Mouse (Mus musculus): ENCODE data around the gene Shank1. TPM values are rescaled to one million over a fixed set of nuclear protein-coding genes. Genes with fewer than 3 reads are reported as not detected.

Gene Shank1
- total and polyA plus RNA-seq, 3 experiments, result 0.08 to 0.20 (median 0.11) TPM

DNA sequence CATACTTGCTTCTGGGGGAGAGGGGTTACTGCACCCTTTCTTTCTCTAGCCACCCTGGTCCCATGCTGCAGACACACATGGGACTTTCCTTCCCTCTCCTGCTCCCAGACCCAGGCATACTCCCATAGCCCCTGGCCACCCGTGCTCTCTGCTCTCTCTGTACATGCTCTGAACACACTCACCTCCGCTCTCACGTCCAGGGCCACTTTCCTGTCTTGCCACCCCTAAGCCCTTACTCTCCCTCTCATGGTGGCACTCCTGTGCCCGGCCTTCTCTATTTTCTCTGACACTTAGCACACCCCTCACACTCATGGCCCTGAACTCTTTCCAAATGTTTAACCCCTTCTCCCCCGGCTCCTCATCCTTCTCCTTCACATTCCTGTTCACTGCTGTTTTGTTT, 48.0 kb downstream of the Shank1 start:
- Histone ChIP-seq H3K4me1 (ENCODE audit: insufficient read depth, low read depth, low read length) (peaks cover 39% of the 10 kb centered on the region), H3K36me3 (replicated peaks) (no peaks in the 10 kb centered on the region), H3K4me3 (ENCODE audit: low read depth, low read length) (no peak overlapping the region), H3K27me3 (ENCODE audit: insufficient read depth, low read length) (peaks cover 52% of the 10 kb centered on the region), H3K9me3 (replicated peaks) (no peaks in the 10 kb centered on the region; the same call in 1 of the 2 replicates)
- TF ChIP-seq GATA1 (IDR thresholded peaks at IDR 0.05; ENCODE audit: borderline replicate concordance, low read length) (no peak), POLR2AphosphoS5 (IDR thresholded peaks at IDR 0.05; ENCODE audit: insufficient replicate concordance, low read depth, low read length) (no peak), GATA2 (IDR thresholded peaks at IDR 0.05; ENCODE audit: borderline replicate concordance, low read depth, low read length) (no peak), CTCF (IDR thresholded peaks at IDR 0.05; ENCODE audit: low read depth, low read length) (no peak), TAL1 (conservative IDR thresholded peaks at IDR 0.05; ENCODE audit: low read depth, low read length) (no peak)
- ATAC-seq (ENCODE audit: extremely low read depth, insufficient number of reproducible peaks, low FRiP score, poor library complexity, severe bottlenecking) (no peak), DNase-seq (ENCODE audit: low spot score) (no peak)

- peak overlapping the region; percentile 78; the same call in 1 of the 2 replicates for H3K4me3 ChIP-seq (ENCODE audit: low read depth, low read length)
- H3K36me3 ChIP-seq (replicated peaks), result no peaks in the 10 kb centered on the region
- peaks cover 39% of the 10 kb centered on the region for H3K4me1 ChIP-seq (ENCODE audit: insufficient read depth, low read depth, low read length)
- H3K27me3 ChIP-seq (ENCODE audit: insufficient read depth, low read length), result peaks cover 55% of the 10 kb centered on the region
- TF ChIP-seq CTCF (IDR thresholded peaks at IDR 0.05; ENCODE audit: low read depth, low read length), result no peak
- no peak for TF ChIP-seq TAL1 (conservative IDR thresholded peaks at IDR 0.05; ENCODE audit: low read depth, low read length)
- TF ChIP-seq POLR2AphosphoS5 (IDR thresholded peaks at IDR 0.05; ENCODE audit: insufficient replicate concordance, low read depth, low read length), result no peak
- TF ChIP-seq GATA2 (IDR thresholded peaks at IDR 0.05; ENCODE audit: borderline replicate concordance, low read depth, low read length), result no peak
- no peak for TF ChIP-seq GATA1 (IDR thresholded peaks at IDR 0.05; ENCODE audit: borderline replicate concordance, low read length)
- no peak for DNase-seq (ENCODE audit: low spot score)
- no peak for ATAC-seq (ENCODE audit: extremely low read depth, insufficient number of reproducible peaks, low FRiP score, poor library complexity, severe bottlenecking)
- H3K9me3 ChIP-seq (replicated peaks), result no peaks in the 10 kb centered on the region
Measured at GRCm38 (mm10) chr7:44358886-44359654, 49.0 kb downstream of the Shank1 start.

GRCm38 (mm10) chr7:44359908-44360672, 50.0 kb downstream of the Shank1 start:
- H3K9me3 ChIP-seq (replicated peaks), result no peaks in the 10 kb centered on the region
- H3K27me3 ChIP-seq (ENCODE audit: insufficient read depth, low read length), result peaks cover 55% of the 10 kb centered on the region
- TF ChIP-seq GATA2 (IDR thresholded peaks at IDR 0.05; ENCODE audit: borderline replicate concordance, low read depth, low read length) (no peak), CTCF (IDR thresholded peaks at IDR 0.05; ENCODE audit: low read depth, low read length) (no peak)
- ATAC-seq (ENCODE audit: extremely low read depth, insufficient number of reproducible peaks, low FRiP score, poor library complexity, severe bottlenecking) (peak; percentile 82), DNase-seq (ENCODE audit: low spot score) (peak; percentile 92)
- peak overlapping the region; percentile 78 for H3K4me3 ChIP-seq (ENCODE audit: low read depth, low read length)
- no peaks in the 10 kb centered on the region for H3K36me3 ChIP-seq (replicated peaks)
- H3K4me1 ChIP-seq (ENCODE audit: insufficient read depth, low read depth, low read length), result peaks cover 34% of the 10 kb centered on the region

DNA sequence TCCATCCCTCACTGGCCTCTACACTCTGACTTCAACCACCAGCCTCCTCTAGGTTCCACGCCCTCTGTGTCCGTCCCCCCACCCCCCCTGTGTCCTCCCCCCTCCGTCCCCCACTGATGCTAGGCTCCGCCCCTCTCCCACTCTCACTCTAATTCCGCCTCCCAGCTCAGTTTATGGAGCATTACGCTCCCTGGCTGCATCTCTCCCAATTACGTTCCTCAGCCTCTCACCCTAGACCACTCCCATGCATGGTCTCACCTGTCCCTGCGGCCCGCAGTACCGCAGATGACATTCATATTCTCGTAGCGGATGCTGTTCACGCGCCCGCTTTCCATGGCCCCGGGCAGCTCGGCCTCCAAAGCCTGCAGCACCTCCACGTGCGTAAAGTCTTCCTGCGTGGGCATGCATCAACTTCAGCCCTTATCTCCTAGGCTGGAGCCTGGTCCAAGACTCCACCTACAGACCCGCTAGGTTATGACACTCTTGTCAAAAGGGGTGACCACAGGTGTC, 50.8 kb downstream of the Shank1 start:
- Histone ChIP-seq H3K4me3 (ENCODE audit: low read depth, low read length) (peak overlapping the region; percentile 78; the same call in 1 of the 2 replicates), H3K36me3 (replicated peaks) (no peaks in the 10 kb centered on the region), H3K4me1 (ENCODE audit: insufficient read depth, low read depth, low read length) (peaks cover 34% of the 10 kb centered on the region), H3K27me3 (ENCODE audit: insufficient read depth, low read length) (peaks cover 57% of the 10 kb centered on the region), H3K9me3 (replicated peaks) (no peaks in the 10 kb centered on the region)
- DNase-seq (ENCODE audit: low spot score), result no peak
- no peak for ATAC-seq (ENCODE audit: extremely low read depth, insufficient number of reproducible peaks, low FRiP score, poor library complexity, severe bottlenecking)
- TF ChIP-seq GATA2 (IDR thresholded peaks at IDR 0.05; ENCODE audit: borderline replicate concordance, low read depth, low read length) (no peak), CTCF (IDR thresholded peaks at IDR 0.05; ENCODE audit: low read depth, low read length) (no peak), TAL1 (conservative IDR thresholded peaks at IDR 0.05; ENCODE audit: low read depth, low read length) (no peak), POLR2AphosphoS5 (IDR thresholded peaks at IDR 0.05; ENCODE audit: insufficient replicate concordance, low read depth, low read length) (no peak), GATA1 (IDR thresholded peaks at IDR 0.05; ENCODE audit: borderline replicate concordance, low read length) (no peak)

- Histone ChIP-seq H3K36me3 (replicated peaks) (no peaks in the 10 kb centered on the region), H3K9me3 (replicated peaks) (no peaks in the 10 kb centered on the region), H3K27me3 (ENCODE audit: insufficient read depth, low read length) (peaks cover 15% of the 10 kb centered on the region), H3K4me3 (ENCODE audit: low read depth, low read length) (no peak overlapping the region), H3K4me1 (ENCODE audit: insufficient read depth, low read depth, low read length) (peaks cover 40% of the 10 kb centered on the region)
- DNase-seq (ENCODE audit: low spot score) (no peak), ATAC-seq (ENCODE audit: extremely low read depth, insufficient number of reproducible peaks, low FRiP score, poor library complexity, severe bottlenecking) (no peak)
- TF ChIP-seq TAL1 (conservative IDR thresholded peaks at IDR 0.05; ENCODE audit: low read depth, low read length) (no peak), GATA1 (IDR thresholded peaks at IDR 0.05; ENCODE audit: borderline replicate concordance, low read length) (no peak), POLR2AphosphoS5 (IDR thresholded peaks at IDR 0.05; ENCODE audit: insufficient replicate concordance, low read depth, low read length) (no peak)
Measured at GRCm38 (mm10) chr7:44372678-44373077, 62.6 kb downstream of the Shank1 start.

DNA sequence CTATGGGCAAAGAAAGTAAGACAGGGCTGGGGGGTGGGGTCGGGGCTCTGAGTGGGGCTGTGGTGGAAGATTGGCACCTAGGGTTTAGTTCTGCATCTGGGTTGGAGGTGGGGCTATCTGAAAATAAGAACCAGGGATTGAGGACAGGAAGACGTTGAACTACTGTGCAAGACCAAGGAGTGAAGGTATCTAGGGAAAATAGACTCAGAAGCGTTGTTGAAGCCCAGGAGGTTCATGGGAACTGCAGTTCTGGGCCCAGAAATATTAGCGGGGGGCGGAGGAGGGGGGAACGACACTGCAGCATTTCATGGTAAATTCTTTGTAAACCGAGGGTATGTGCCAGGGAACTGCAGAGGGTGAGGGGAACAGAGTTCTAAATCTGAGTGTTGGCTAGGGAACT, 63.4 kb downstream of the Shank1 start:
- Histone ChIP-seq H3K4me1 (ENCODE audit: insufficient read depth, low read depth, low read length) (peaks cover 40% of the 10 kb centered on the region), H3K9me3 (replicated peaks) (no peaks in the 10 kb centered on the region), H3K36me3 (replicated peaks) (no peaks in the 10 kb centered on the region), H3K27me3 (ENCODE audit: insufficient read depth, low read length) (peaks cover 18% of the 10 kb centered on the region), H3K4me3 (ENCODE audit: low read depth, low read length) (peak overlapping the region; percentile 75)
- no peak for TF ChIP-seq GATA2 (IDR thresholded peaks at IDR 0.05; ENCODE audit: borderline replicate concordance, low read depth, low read length)
- no peak for TF ChIP-seq GATA1 (IDR thresholded peaks at IDR 0.05; ENCODE audit: borderline replicate concordance, low read length)
- no peak for TF ChIP-seq POLR2AphosphoS5 (IDR thresholded peaks at IDR 0.05; ENCODE audit: insufficient replicate concordance, low read depth, low read length)
- TF ChIP-seq TAL1 (conservative IDR thresholded peaks at IDR 0.05; ENCODE audit: low read depth, low read length), result no peak
- TF ChIP-seq CTCF (IDR thresholded peaks at IDR 0.05; ENCODE audit: low read depth, low read length), result no peak
- DNase-seq (ENCODE audit: low spot score), result no peak
- ATAC-seq (ENCODE audit: extremely low read depth, insufficient number of reproducible peaks, low FRiP score, poor library complexity, severe bottlenecking), result no peak

Data from G1E (cell line).